Mouse (Mus musculus) stomach, embryonic 15.5 days (tissue): ENCODE measurements around the gene Zfp212. TPM values are rescaled to one million over a fixed set of nuclear protein-coding genes. Genes with fewer than 3 reads are reported as not detected.

ENCODE experiments used
- ATAC-seq: fragments of 200-750 bp; cut with Nextera tagmentation; 2 replicates; pipeline ENCODE4 v1.8.0; 2017; ENCODE audit warnings: low read depth, moderate number of reproducible peaks, moderate TSS enrichment; ENCODE audit not compliant: insufficient read depth, low FRiP score
- H3K27ac ChIP-seq: fragments of 300-500 bp; sonication (generic); 2 replicates; pipeline ENCODE4 v1.5.1; 2015; ENCODE audit warnings: mild to moderate bottlenecking, inconsistent platforms
- H3K27me3 ChIP-seq: fragments of 300-500 bp; sonication (generic); replicated peaks from 2 replicates; pipeline ENCODE4 v1.6.1; 2015; ENCODE audit warnings: inconsistent platforms
- H3K36me3 ChIP-seq: fragments of 300-500 bp; sonication (generic); 2 replicates; pipeline ENCODE4 v1.6.1; 2015; ENCODE audit warnings: inconsistent platforms
- H3K4me1 ChIP-seq: fragments of 300-500 bp; sonication (generic); 2 replicates; pipeline ENCODE4 v1.6.1; 2015; ENCODE audit warnings: inconsistent platforms
- H3K4me2 ChIP-seq: fragments of 300-500 bp; sonication (generic); 2 replicates; pipeline ENCODE4 v1.6.1; 2015; ENCODE audit warnings: mild to moderate bottlenecking, inconsistent platforms
- H3K4me3 ChIP-seq: fragments of 300-500 bp; sonication (generic); replicated peaks from 2 replicates; pipeline ENCODE4 v1.5.1; 2015; ENCODE audit warnings: inconsistent platforms
- H3K9ac ChIP-seq: fragments of 300-500 bp; sonication (generic); 2 replicates; pipeline ENCODE4 v1.6.1; 2015; ENCODE audit warnings: inconsistent platforms
- H3K9me3 ChIP-seq: fragments of 300-500 bp; sonication (generic); 2 replicates; pipeline ENCODE4 v1.6.1; 2016; ENCODE audit warnings: inconsistent platforms
- WGBS: fragments of 180-500 bp; shearing (Covaris S2); methylation state at CpG from one replicate; pipeline ENCODE4 v1.1.7; 2015; 5-methylcytosine and 5-hydroxymethylcytosine counted together
- polyA plus RNA-seq: library from polyadenylated mRNA; unstranded; fragments of >200 nt; fragmentation: Nextera tagmentation; extraction: Ambion mirVana; gene quantifications from 2 replicates; pipeline ENCODE4 v1.2.1, GENCODE M21; 2015

Gene Zfp212
- polyA plus RNA-seq, 1 experiment from 2014 or later, result 14.5 TPM

- H3K4me2 ChIP-seq, result no peak overlapping the region
- H3K27me3 ChIP-seq, result no peaks in the 10 kb centered on the region
- H3K27ac ChIP-seq, result no peak overlapping the region
- no peak overlapping the region for H3K9ac ChIP-seq
- 73% methylated on average over 19 of the region's 19 CpGs for WGBS
- peaks cover 45% of the 10 kb centered on the region for H3K36me3 ChIP-seq
- no peaks in the 10 kb centered on the region for H3K9me3 ChIP-seq
- H3K4me3 ChIP-seq, result no peak overlapping the region
- ATAC-seq, result no peak
- H3K4me1 ChIP-seq, result no peaks in the 10 kb centered on the region
These were observed 15.9 kb upstream of the Zfp212 start for GRCm38 (mm10) chr6:47904361-47904760.

GRCm38 (mm10) chr6:47904917-47905695 lies 15.2 kb upstream of the Zfp212 start:
- ATAC-seq, result no peak
- Histone ChIP-seq H3K9me3 (no peaks in the 10 kb centered on the region), H3K36me3 (peaks cover 45% of the 10 kb centered on the region), H3K27ac (no peak overlapping the region), H3K27me3 (no peaks in the 10 kb centered on the region), H3K4me1 (no peaks in the 10 kb centered on the region), H3K4me3 (no peak overlapping the region), H3K9ac (no peak overlapping the region), H3K4me2 (no peak overlapping the region)
- 73% methylated on average over 44 of the region's 44 CpGs for WGBS

DNA sequence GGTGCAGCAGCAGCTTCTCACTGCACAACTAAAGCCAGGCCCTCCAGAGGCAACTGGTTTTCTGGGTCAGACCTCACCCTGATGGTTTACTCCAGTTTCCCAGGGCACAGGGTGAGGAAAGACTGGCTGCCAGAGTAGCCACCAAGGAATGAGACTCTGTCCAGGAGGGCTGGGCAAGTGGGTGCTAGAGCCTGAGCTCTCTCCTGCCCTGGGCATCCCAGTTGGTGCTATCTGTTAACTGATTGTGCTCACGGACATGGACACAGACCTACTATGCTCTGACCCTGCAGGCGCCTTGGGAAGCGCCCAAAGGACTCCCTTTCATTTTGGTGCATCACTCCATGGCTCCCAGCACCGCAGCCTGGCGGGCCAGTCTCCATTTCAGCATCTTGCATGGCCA lies 13.9 kb upstream of the Zfp212 start:
- ATAC-seq, result no peak
- 95% methylated on average over 5 of the region's 5 CpGs for WGBS
- no peak overlapping the region for H3K9ac ChIP-seq

DNA sequence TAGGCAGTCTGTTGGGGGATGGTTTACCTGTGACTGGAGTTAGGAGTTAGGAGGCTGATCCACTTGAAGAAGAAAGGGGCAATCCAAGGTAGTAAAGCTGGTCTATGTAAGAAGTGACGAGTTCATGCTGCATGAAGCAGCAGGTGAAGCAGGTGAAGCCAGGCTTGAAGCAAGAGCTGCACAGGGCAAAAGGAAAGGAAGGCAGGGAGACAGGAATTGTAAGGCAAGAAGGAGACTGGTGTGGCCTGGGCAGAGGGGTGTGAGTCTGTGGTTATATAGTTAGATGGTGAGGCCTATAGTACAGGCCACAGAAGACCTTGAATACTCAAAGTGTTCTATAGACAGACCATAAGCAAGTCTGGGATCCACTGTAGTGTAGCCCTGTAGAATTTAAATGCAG lies 11.3 kb upstream of the Zfp212 start:
- no peak for ATAC-seq
- no peak overlapping the region for H3K9ac ChIP-seq
- no peak overlapping the region for H3K27ac ChIP-seq
- peaks cover 27% of the 10 kb centered on the region for H3K36me3 ChIP-seq
- 79% methylated on average over 1 of the region's 1 CpGs for WGBS
- no peak overlapping the region for H3K4me2 ChIP-seq
- H3K9me3 ChIP-seq, result no peaks in the 10 kb centered on the region
- no peaks in the 10 kb centered on the region for H3K27me3 ChIP-seq
- H3K4me1 ChIP-seq, result no peaks in the 10 kb centered on the region
- no peak overlapping the region for H3K4me3 ChIP-seq

More for the DNA sequence above, 13.9 kb upstream of the Zfp212 start:
- Histone ChIP-seq H3K36me3 (peaks cover 40% of the 10 kb centered on the region), H3K27ac (no peak overlapping the region), H3K27me3 (no peaks in the 10 kb centered on the region), H3K4me3 (no peak overlapping the region), H3K4me2 (no peak overlapping the region), H3K9me3 (no peaks in the 10 kb centered on the region), H3K4me1 (no peaks in the 10 kb centered on the region)

DNA sequence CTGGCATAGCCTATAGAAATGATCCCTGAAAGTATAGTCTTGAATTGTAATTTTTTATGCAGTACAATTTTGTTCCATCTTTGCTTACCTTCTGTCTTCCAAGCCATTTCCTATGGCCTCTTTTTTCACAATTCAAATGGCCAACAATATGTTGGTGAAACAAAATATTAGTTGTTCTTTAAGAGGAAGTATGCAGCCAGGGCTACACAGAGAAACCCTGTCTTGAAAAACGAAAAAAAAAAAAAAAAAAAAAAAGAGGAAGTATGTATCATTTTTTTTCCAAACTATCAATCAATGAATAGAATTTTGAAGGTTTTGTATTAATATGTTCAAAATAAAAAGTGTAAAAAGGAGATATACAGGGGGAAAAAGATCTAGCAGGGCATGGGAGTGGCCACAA lies 8.6 kb upstream of the Zfp212 start:
- Histone ChIP-seq H3K27me3 (no peaks in the 10 kb centered on the region), H3K4me1 (no peaks in the 10 kb centered on the region), H3K9me3 (no peaks in the 10 kb centered on the region), H3K9ac (no peak overlapping the region), H3K4me2 (no peak overlapping the region), H3K27ac (no peak overlapping the region), H3K36me3 (0 out of 2 replicates have a peak, but pooled peaks cover 3% of the 10 kb centered on the region), H3K4me3 (no peak overlapping the region)
- no peak for ATAC-seq
- WGBS, result 61% methylated on average over 1 of the region's 1 CpGs

DNA sequence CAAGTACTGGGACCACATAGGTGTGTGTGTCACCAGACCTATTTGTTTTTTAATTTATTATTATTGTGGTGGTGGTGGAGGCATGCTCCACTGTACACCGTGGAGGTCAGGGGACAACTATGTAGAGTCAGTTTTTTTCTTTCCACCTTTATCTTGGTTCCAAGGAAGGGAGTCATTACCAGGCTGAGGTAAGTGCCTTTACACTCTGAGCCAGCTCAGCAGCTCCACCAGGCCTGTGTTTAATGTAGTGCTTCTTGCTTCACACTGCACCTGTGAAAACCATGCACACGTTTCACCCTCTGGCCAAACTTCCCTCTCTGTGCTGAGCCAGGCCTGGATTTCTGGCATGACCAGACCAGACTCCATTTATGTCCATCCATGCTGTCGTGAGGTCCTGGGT lies 7.3 kb upstream of the Zfp212 start:
- Histone ChIP-seq H3K4me1 (no peaks in the 10 kb centered on the region), H3K4me2 (no peak overlapping the region), H3K27me3 (no peaks in the 10 kb centered on the region), H3K27ac (peak overlapping the region; percentile 35; the same call in 1 of the 2 replicates), H3K36me3 (0 out of 2 replicates have a peak, but pooled peaks cover 2% of the 10 kb centered on the region), H3K4me3 (no peak overlapping the region), H3K9me3 (no peaks in the 10 kb centered on the region), H3K9ac (no peak overlapping the region)
- no peak; the same call in 1 of the 2 replicates for ATAC-seq
- WGBS, result 56% methylated on average over 3 of the region's 3 CpGs

- 78% methylated on average over 5 of the region's 5 CpGs for WGBS
- H3K4me2 ChIP-seq, result no peak overlapping the region
These were observed 3.2 kb upstream of the Zfp212 start for GRCm38 (mm10) chr6:47917051-47917450.

DNA sequence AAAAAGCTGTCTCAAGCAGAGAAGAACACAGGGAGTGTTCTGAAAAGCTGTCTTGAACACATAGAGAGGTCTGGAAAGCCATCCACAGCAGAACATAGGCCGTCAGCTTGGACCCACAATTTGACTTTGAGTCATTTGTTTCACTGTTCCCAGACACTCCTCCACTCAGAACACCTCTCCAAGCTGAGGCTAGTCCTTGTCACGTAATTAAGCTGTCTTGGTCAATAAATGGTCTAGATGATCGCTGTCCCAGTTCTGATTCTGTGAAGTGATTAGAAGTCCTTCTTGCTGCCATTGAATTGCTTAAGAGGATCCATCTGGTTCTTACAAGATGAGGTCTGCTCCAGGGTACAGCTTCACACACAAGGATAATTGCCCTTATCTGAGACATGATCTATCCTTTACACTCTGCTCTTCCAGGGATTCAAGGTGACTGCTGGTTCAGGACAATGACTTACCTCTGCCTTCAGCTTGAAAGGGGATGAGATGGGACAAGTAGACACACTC lies 1.5 kb upstream of the Zfp212 start:
- WGBS, result 71% methylated on average over 3 of the region's 3 CpGs
- no peak for ATAC-seq
- H3K4me3 ChIP-seq, result no peak overlapping the region

More at GRCm38 (mm10) chr6:47917051-47917450, 3.2 kb upstream of the Zfp212 start:
- Histone ChIP-seq H3K27me3 (no peaks in the 10 kb centered on the region), H3K9me3 (no peaks in the 10 kb centered on the region), H3K4me3 (no peak overlapping the region), H3K4me1 (peaks cover 7% of the 10 kb centered on the region), H3K9ac (no peak overlapping the region), H3K36me3 (no peaks in the 10 kb centered on the region), H3K27ac (no peak overlapping the region)
- ATAC-seq, result no peak

DNA sequence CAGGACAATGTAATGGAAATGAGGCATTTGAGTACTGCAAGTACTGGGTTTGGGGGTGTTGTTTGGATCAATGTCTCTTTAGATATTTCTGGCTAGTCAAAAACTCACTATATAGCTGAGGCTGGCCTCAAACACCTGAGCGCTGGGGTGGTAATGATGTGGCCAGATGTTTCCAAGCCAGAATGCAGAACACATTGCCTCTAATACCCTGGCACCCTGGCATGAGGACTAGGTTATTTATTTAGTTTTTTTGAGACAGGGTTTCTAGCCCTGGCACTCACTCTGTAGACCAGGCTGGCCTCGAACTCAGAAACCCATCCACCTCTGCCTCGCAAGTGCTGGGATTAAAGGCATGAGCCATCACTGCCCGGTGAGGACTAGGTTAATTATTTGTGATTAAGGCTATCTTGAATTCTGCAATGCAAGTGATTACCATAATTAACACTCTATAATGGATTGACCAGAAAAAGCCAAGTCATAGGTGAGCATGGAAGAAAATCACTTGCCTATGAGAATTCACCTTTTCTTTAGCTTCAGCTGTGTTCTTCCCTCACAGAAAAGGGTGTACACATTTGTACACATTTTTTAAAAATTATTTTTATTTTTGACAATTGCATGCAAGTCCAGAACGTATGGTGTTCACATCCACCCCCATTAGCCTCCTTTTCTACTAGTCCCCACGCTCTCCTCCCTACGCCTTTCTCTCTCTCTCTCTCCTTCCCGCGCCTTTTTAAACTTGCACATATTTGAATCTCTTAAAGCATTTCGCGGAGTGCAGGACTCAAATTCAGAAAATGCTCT lies 430 bp upstream of the Zfp212 start:
- peaks cover 9% of the 10 kb centered on the region for H3K4me1 ChIP-seq
- H3K4me2 ChIP-seq, result peak overlapping the region; percentile 52
- H3K4me3 ChIP-seq, result peak overlapping the region; percentile 84
- peak overlapping the region; percentile 98 for H3K27ac ChIP-seq
- peak; percentile 7; the same call in 1 of the 2 replicates for ATAC-seq
- H3K9me3 ChIP-seq, result no peaks in the 10 kb centered on the region
- no peaks in the 10 kb centered on the region for H3K27me3 ChIP-seq
- no peaks in the 10 kb centered on the region for H3K36me3 ChIP-seq
- H3K9ac ChIP-seq, result peak overlapping the region; percentile 55; the same call in 1 of the 2 replicates
- WGBS, result 27% methylated on average over 11 of the region's 11 CpGs

More for the DNA sequence above, 1.5 kb upstream of the Zfp212 start:
- H3K9me3 ChIP-seq, result no peaks in the 10 kb centered on the region
- peaks cover 9% of the 10 kb centered on the region for H3K4me1 ChIP-seq
- no peaks in the 10 kb centered on the region for H3K36me3 ChIP-seq
- H3K27me3 ChIP-seq, result no peaks in the 10 kb centered on the region
- H3K9ac ChIP-seq, result no peak overlapping the region
- no peak overlapping the region for H3K4me2 ChIP-seq
- H3K27ac ChIP-seq, result no peak overlapping the region

DNA sequence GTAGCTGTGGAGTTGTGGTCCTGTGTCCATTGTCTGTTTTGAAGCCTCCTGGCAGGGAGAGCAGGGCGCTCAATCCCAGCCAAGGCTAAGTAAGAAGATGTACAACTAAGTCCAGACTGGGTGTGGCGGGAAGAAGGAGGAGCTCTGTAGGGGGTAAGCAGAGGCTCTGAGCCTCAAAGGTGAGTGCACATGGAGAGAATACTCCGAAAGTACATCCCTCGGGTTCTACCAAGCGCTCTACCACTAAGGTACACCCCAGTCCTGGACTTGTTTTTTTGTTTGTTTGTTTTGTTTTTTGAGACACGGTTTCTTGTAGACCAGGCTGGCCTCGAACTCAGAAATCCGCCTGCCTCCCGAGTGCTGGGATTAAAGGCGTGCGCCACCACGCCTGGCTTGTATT lies 22.2 kb downstream of the Zfp212 start:
- H3K4me3 ChIP-seq, result peak overlapping the region; percentile 45
- H3K36me3 ChIP-seq, result peaks cover 7% of the 10 kb centered on the region
- no peaks in the 10 kb centered on the region for H3K9me3 ChIP-seq
- H3K27me3 ChIP-seq, result no peaks in the 10 kb centered on the region
- WGBS, result 50% methylated on average over 12 of the region's 12 CpGs
- peaks cover 10% of the 10 kb centered on the region; the same call in 1 of the 2 replicates for H3K4me1 ChIP-seq
- ATAC-seq, result no peak
- H3K9ac ChIP-seq, result 0 out of 2 replicates have a peak overlapping the region, but pooled peaks have one; percentile 37
- no peak overlapping the region for H3K27ac ChIP-seq
- H3K4me2 ChIP-seq, result peak overlapping the region; percentile 80

DNA sequence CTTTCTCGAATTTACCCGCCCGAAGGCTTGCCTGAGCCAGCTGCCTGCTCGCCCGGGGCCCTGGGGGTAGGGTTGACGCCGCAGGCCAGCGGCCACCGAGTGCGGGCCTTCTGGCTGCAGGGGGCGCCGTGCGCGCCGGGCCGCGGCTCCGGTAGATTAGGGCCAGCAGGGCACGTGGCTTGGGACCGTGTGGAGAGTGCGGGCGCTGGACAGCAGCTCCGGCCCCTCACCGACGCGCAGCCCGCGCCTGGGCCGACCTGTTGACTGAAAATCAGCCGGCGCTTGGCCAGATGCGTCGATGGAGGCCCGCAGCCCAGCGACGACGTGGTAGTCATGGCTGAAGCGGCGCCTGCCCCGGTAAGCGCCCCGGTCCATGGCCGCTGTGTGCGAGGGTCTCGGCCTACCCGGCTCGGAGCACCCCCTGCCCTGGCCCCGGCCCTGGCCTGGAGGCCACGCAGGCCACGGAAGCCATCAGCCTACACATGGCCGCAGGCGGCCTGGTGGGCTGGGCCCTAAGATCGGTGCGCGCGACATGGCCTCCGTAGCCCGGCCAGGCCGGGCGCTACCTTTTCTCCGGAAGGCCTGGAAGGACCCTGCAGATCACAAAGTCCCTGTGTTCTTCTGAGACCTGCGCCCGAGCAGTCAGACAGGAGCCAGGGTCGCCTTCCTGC lies 22.9 kb downstream of the Zfp212 start:
- Histone ChIP-seq H3K36me3 (peaks cover 7% of the 10 kb centered on the region), H3K4me2 (peak overlapping the region; percentile 80), H3K27me3 (no peaks in the 10 kb centered on the region), H3K4me1 (peaks cover 10% of the 10 kb centered on the region; the same call in 1 of the 2 replicates), H3K27ac (no peak overlapping the region; the same call in 1 of the 2 replicates), H3K4me3 (peak overlapping the region; percentile 45), H3K9ac (peak overlapping the region; percentile 37; the same call in 1 of the 2 replicates), H3K9me3 (no peaks in the 10 kb centered on the region)
- 11% methylated on average over 64 of the region's 64 CpGs for WGBS
- ATAC-seq, result peak; percentile 87
